Mouse (Mus musculus) left cerebral cortex, postnatal 14 days (tissue): ENCODE data around the gene Adgrb3. TPM values are rescaled to one million over a fixed set of nuclear protein-coding genes. Genes with fewer than 3 reads are reported as not detected.
"Not testable (repeated sequence)": the region's sequence is repeated elsewhere in the genome, so short reads cannot be mapped to it uniquely, and the experiment has no call there.

Experiments used
- DNase-seq, 2 experiments: peaks; one replicate each; pipeline ENCODE4 v3.0.0; 2021 to 2022; ENCODE audit warnings: low spot score in 2 of 2, mixed read lengths in 1 of 2
- intact Hi-C: fragments of 180-260 bp; cut with DNase I; formaldehyde crosslinking; loops from one replicate; pipeline ENCODE4 v1.15.1; 2025
- total RNA-seq, 2 experiments: library from RNA; stranded (reverse); gene quantifications; 2 replicates each; pipeline ENCODE4 v1.2.3; 2021

The Adgrb3 gene
- total RNA-seq, 2 experiments from 2014 or later = 122 to 133 TPM

- intact Hi-C loops = no loop called here
- no peak for DNase-seq
These were observed 60.5 kb downstream of the Adgrb3 start for GRCm38 (mm10) chr1:25768958-25769357.

- intact Hi-C loops = no loop called here
- DNase-seq = no peak
These were observed 74.2 kb downstream of the Adgrb3 start for GRCm38 (mm10) chr1:25755265-25755664.

GRCm38 (mm10) chr1:25754528-25754927 lies 75.0 kb downstream of the Adgrb3 start:
- DNase-seq = no peak
- intact Hi-C loops = no loop called here

- DNase-seq = no peak
- intact Hi-C loops = no loop called here
These were observed 83.9 kb downstream of the Adgrb3 start for GRCm38 (mm10) chr1:25745575-25745974.

GRCm38 (mm10) chr1:25744736-25745135 lies 84.8 kb downstream of the Adgrb3 start:
- intact Hi-C loops = no loop called here

GRCm38 (mm10) chr1:25729844-25730243 lies 99.7 kb downstream of the Adgrb3 start:
- intact Hi-C loops = no loop called here

More at GRCm38 (mm10) chr1:25744736-25745135, 84.8 kb downstream of the Adgrb3 start:
- no peak for DNase-seq

GRCm38 (mm10) chr1:25711474-25711873 lies 118.0 kb downstream of the Adgrb3 start:
- intact Hi-C loops = no loop called here
- peak in 1 of 2 experiments; percentile 18 for DNase-seq

More at GRCm38 (mm10) chr1:25729844-25730243, 99.7 kb downstream of the Adgrb3 start:
- no peak for DNase-seq

GRCm38 (mm10) chr1:25706299-25706698 lies 123.2 kb downstream of the Adgrb3 start:
- intact Hi-C loops = no loop called here
- no peak for DNase-seq

GRCm38 (mm10) chr1:25698702-25699250 lies 130.7 kb downstream of the Adgrb3 start:
- peak; percentile 17 to 28 for DNase-seq
- intact Hi-C loops = no loop called here

GRCm38 (mm10) chr1:25697179-25697578 lies 132.3 kb downstream of the Adgrb3 start:
- peak; percentile 39 to 49 for DNase-seq
- intact Hi-C loops = loop anchor here (2.0 kb wide), 1 partner anchor 132 kb away; the partner anchor contains the start of gene Adgrb3

- intact Hi-C loops = loop anchor here (2.0 kb wide), 1 partner anchor 132 kb away; the partner anchor contains the start of gene Adgrb3
- DNase-seq = peak in 1 of 2 experiments; percentile 23
These were observed 132.7 kb downstream of the Adgrb3 start for GRCm38 (mm10) chr1:25696771-25697170.

- DNase-seq = no peak
- intact Hi-C loops = no loop called here
These were observed 147.4 kb downstream of the Adgrb3 start for GRCm38 (mm10) chr1:25682118-25682517.

GRCm38 (mm10) chr1:25679656-25680055 lies 149.9 kb downstream of the Adgrb3 start:
- intact Hi-C loops = no loop called here
- no peak for DNase-seq

GRCm38 (mm10) chr1:25652717-25653116 lies 176.8 kb downstream of the Adgrb3 start:
- no peak for DNase-seq
- intact Hi-C loops = no loop called here

- DNase-seq = peak in 1 of 2 experiments; percentile 43
These were observed 185.3 kb downstream of the Adgrb3 start for GRCm38 (mm10) chr1:25644256-25644655.

GRCm38 (mm10) chr1:25621458-25621857 lies 208.0 kb downstream of the Adgrb3 start:
- intact Hi-C loops = no loop called here
- DNase-seq = no peak

More at GRCm38 (mm10) chr1:25644256-25644655, 185.3 kb downstream of the Adgrb3 start:
- intact Hi-C loops = no loop called here

GRCm38 (mm10) chr1:25616954-25617353 lies 212.6 kb downstream of the Adgrb3 start:
- intact Hi-C loops = loop anchor here (10.0 kb wide), 1 partner anchor 102 kb away; no protein-coding TSS in a partner anchor
- DNase-seq = peak; percentile 23 to 27

GRCm38 (mm10) chr1:25610776-25611175 lies 218.7 kb downstream of the Adgrb3 start:
- DNase-seq = not testable (repeated sequence)
- intact Hi-C loops = loop anchor here (10.0 kb wide), 1 partner anchor 96 kb away; no protein-coding TSS in a partner anchor

GRCm38 (mm10) chr1:25598941-25599340 lies 230.6 kb downstream of the Adgrb3 start:
- intact Hi-C loops = no loop called here
- DNase-seq = no peak

- no peak for DNase-seq
- intact Hi-C loops = no loop called here
These were observed 240.9 kb downstream of the Adgrb3 start for GRCm38 (mm10) chr1:25588568-25589118.

GRCm38 (mm10) chr1:25581698-25582097 lies 247.8 kb downstream of the Adgrb3 start:
- DNase-seq = no peak
- intact Hi-C loops = no loop called here
